Mouse (Mus musculus): ENCODE data around the gene Ppm1b.
"Not testable (repeated sequence)": the region's sequence is repeated elsewhere in the genome, so short reads cannot be mapped to it uniquely, and the experiment has no call there.

Gene Ppm1b

DNA sequence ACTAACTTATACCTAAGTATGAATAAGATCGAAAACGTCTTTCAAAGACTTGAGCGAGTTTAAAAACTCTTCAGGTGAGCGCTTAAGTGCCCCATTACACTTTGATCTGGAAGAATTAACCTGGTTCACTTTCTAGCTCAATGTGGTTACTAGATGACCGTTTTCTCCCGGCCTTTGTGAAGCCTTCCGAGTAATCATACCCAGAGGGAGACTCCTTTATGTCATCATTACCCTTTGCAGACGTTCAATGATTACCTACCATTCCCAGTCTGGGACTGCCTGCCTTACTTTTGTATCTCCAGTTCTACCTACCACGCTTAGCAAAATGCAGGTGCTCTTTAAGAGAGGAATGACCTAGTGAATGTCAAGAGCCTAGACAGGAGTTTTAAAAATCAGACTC is at the start of gene Ppm1b:
Gene Ppm1b, plus strand, starts transcription at position 301 of the 400 bp plus-strand sequence.
- DNase-seq, result no peak

DNA sequence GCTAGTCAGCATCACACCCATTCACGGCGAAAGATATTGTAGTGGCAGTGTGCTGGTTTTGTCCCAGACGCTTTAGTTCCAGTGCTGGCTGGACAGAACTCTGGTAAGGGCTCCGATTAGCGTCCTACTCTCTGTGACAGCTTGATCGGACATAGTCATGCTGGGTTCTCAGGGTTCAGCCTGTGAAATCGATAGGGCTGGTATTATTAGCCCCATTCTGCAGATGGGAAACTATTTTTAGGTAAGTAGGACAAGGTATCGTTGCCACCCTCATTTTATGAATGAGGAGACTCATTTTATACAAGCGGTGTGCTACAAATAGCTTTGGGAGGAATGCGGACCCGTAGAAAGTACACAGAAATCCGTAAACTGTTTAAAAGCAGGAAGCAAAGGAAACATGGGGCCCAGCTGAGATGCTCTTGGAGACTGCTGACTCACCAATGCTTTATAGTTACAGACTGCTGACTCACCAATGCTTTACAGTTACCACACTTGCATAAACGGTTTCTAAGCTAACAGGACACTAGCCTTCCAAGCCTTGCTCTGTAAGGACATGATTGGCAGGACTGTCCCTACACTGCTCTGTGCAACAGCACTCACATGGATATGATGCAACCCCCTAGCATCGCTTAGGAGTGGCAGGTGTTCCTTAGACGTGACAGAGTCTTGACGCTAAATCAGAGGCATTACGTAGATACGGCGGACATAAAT is 34.7 kb upstream of the Ppm1b start:
- DNase-seq, result peak; percentile 2

DNA sequence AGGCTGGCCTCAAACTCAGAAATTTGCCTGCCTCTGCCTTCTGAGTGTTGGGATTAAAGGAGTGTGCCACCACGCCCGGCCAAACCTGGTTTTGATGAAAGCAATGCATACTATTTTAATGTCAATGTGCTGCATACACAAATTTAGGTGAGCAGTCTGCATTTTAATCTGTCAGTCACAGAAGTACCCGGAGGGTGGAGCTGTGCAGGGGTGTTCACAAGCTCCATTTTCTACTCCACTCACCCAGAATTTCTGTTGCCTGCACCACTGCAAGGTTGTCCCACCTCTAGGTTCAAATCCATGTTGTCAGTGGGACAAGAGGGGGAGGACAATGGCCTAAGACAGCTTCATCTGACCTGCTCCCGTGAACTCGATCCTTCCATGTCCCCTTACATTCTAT is 31.8 kb upstream of the Ppm1b start:
- DNase-seq, result no peak

DNA sequence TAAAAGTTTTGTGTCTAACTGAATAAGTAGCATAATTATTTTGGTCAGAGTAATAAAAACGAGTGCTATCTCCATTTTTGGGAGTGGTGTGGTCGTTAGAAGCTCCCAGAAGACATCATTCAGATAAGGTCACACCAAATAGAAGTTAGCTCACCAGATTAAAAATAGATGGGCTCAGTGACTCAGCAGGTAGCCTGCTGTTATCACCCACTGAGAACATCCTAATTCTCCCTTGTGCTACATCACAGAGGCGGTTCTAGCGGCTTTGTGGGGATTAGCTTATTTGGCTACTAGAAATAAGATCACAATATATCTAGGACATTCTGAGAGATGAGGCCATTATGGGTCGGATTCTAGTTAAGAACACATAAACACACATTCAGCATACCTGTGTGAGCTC is 30.3 kb upstream of the Ppm1b start:
- peak; percentile 12 for DNase-seq

DNA sequence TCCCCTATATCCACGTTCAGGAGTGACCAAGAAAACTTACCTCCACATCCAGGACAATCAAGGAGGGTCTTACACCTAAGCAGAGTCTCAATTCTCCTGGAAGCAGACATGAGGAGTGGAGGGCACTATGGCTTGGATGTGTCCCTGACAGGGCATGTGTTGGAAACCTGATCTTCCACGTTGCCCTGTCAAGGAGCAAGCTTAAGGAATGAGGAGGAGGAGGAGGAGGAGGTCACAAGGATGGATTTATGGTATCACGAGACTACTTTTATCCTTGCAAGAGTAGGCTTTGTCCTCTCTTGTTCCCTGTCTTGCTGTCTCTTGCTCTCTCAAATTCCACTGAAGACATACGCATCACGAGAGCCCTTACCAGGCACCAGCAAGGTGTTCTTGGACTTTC is 29.0 kb upstream of the Ppm1b start:
- DNase-seq, result no peak

DNA sequence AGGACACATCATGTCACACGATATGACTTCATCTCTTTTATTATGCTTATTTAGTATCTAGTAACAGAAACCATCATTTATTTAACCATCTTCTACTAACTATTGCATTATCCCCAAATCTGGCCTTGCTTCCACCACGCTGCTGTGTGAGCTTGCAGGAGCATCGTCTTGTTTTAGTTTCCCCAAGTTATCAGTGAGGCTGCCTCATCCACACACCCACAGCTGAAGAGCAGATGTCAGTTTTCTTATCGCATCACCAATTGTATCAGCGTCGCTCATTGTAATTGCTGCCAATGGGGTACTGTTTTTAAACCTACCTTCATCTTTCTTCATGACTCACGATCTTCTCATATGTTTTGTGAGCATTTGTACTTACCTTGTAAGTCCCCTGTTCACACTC is 23.6 kb upstream of the Ppm1b start:
- DNase-seq, result no peak

DNA sequence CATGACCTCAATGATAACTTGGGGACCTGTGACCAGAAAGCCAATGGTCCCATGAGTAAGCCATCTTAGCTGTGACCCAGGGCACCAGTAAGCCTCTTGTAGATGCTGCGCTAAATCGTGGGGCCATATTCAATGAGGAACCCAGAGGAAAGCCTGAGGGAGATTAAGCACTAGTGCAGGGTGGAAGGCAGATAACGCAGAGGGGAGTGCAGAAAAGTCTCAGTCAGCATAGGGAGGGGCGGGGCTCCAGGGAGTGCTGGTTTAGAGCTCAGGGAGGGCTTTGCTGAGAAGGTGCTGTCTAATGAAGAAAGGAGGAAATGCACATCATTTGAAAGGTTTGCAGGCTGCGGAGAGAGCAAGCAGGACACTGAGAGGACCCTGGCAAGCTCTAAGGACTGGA is 22.6 kb upstream of the Ppm1b start:
- no peak for DNase-seq

DNA sequence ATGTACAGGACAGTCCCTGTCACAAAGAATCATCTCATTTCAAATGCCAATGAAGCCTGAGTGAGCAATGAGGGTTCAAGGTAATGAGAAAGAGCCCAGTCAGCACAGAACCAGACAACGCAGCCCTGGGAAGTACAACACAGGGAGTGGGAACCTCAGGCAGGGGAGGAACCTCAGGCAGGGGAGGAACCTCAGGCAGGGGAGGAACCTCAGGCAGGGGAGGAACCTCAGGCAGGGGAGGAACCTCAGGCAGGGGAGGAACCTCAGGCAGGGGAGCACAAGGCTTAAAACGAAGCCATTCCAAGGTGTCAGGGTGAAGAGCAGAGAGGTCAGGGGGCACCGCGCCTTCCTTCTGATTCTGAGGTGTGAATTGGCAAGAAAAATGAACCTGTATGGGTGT is 20.9 kb upstream of the Ppm1b start:
- not testable (repeated sequence) for DNase-seq

DNA sequence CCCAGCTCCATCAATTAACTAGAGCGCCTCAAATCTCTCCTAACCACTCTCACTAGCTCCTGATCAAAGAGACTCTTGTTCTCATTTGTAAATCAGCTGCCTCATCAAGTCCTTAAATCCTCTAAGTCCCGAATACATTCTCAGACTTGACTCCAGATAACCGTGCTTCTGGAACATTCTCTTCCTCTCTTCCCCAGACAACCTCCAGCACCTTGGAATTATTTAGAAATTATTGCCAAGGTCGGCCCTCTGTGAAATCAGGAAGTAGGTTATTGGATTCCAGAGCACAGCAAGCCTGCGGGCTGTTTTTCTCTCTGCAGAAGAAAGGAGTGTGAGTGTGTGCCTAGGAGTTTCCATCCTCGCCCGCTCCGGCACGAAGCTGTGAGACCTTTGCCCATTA is 20.2 kb upstream of the Ppm1b start:
- no peak for DNase-seq

DNA sequence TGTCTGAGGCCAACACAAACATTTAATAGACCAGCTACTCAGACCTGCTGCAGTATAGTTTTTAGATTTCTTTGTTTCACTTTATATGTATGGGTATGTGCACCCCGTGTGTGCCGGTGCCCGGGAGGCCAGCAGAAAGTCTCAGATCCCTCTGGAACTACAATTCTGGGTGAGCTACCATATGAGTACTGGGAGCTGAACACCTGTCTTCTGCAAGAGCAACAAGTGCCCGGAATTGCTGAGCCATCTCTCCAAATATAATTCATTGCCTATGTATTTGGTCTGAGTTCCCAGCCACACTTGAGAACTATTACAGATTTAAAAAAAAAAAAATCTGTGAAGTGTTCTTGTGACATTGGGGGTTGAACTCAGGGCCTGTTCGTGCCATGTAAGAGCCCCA is 19.7 kb upstream of the Ppm1b start:
- DNase-seq, result no peak

DNA sequence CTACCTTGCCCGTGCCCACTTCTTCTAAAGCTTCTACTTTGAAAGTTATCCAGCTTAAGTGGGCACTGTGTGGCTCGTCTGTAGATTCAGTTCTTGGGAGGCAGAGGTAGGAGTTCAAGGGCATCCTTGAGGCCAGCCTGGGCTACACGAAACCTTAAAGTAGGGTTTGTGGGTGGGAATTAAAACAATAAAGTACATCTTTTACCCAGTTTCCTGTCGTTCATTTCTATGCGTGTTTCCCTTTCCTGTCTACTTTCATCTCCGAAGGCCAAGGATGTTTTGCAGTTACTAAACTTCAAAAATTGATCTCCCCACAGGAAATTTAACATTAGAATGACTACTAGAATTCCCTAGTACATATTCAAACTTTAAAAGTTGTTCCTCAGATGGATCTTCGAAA is 19.3 kb upstream of the Ppm1b start:
- DNase-seq, result no peak

DNA sequence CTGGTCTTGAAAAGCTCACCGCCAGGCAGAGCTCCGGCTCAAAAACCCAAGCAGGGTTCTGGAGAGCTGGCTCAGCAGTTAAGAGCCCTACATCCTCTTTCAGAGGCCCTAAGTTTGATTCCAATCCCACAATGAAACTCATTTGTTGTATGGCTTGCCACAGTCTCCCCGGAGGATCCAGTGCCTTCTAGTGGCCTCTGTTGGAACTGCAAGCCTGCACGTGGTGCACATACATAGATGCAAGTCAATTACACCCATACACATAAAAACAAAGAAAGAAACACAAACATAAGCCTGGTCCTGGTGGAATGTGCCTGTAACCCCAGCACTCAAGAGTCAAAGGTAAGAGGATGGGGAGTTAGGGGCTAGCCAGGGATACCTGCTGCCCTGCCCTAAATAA is 18.3 kb upstream of the Ppm1b start:
- no peak for DNase-seq

DNA sequence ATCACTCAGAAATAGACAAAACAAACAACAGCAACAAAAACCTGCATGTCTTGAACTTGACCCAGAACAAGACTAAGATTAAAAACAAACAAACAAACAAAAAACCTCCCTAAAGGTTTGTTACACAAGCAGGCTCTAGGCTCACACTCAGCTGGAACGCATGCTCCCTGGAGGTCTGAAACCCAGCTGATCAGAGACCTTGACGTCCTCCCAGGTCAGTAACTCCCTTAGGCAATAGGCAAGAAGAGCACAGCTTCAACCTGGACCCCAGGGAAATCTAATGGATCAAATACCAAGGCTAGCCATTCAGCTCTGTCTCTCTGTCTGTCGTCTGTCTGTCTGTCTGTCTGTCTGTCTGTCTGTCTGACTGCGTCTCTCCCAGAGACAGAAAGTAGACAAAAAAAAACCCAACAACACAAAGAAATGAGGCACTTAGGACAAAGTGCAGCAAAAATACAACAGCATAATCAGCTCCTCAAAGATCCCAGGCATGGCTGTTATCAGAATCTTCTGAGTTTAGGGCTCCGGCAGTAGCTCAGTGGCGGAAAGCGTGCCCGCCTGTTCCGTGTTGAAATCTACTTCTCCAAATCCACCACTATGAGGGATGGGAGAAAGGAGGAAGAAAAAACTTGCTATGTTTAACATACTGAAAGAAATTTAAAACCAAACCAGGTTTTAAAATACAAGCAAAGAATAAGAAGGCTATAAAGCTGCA is 16.4 kb upstream of the Ppm1b start:
- no peak for DNase-seq

DNA sequence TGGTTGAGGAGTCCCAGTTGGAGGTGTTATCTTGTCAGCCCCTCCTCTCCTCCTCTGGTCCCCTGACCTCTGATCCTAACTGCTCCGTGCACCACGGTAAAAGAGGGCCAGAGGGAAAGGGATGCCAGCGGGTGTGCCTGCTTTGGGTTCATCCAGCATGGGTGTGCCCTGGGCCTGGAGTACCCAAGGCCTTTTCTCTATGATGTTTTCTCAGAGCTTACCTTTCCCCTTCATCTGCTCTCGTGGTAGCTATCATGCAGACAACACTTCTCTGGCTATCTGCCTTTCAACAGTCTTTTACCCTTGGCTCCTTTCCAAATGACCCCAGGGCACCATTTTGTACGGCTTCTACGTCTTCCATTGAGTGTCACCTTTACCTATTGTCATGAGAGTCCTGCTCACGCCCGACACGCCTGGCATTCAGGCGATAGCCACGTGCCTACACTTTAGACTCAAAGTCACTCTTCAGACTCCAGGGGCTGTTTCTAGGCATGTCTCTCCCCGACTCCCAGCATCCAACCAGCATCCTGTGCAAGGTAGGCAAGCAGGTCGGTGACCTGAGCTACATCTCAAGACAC is 15.2 kb upstream of the Ppm1b start:
- DNase-seq, result no peak

DNA sequence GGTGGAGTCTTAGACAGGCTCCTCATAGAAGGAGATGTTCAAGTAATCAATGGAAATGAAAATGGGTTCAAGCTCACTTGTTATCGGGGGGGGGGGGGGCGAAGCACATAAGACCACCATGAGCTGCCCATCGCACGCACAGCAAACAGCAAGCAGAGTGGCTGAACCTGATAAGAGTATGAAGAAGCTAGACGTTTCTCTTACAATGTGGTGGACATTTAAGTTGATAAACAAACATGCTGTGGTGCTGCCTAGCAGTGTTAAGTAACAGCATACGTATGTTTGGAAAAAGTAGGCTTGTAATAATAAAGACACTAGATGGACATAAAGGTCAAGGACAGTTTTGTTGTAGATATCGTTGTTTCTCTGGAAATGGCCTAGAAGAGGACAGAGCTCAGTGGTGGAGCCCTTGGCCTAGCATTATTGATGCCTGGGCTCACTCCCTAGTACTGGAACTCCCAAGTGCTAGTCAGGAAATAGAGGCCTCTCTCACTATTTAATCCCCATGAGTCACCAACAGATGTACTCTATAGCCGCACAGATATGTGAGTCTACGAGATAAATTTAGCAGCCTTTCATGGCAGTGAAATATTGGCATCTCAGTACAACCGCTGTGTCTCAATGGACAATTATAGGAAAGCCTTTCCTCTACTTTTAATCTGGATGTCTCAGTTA is 14.0 kb upstream of the Ppm1b start:
- DNase-seq, result peak; percentile 20

DNA sequence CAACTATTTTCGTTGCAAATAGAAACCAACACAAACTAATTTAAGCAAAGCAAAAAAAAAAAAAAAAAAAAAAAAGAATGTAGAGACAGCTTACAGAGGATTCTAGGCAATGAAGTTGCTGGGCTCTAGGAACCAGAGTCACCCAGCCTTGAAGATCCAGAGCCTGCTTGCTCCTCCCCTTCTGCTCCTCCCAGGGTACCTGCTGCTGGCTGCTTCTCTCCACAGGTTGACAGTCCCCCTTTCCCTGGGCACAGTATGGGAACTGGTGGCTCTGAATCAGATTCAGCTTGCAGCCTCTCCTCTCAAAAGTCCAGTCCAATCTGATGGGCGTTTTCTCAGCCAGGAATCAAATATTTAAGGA is 13.5 kb upstream of the Ppm1b start:
- DNase-seq, result no peak

DNA sequence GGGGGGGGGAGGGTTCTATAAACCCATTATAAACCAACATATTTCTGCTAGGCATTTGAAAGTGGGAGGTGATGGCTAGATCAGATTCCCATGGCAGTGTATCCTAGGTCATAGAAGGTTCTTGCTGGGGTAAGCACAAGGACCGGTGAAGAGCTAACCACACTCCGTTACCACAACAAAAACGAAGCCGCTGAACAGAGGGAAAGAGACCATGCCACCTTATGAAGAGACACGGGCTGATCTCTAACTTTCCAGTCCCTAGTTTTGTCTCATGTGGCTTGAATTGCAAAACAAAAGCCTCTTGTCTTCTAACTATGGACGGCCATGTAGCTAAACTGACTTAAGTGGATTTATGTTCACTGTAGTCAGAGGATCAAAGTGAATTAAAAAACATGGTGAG is 12.2 kb upstream of the Ppm1b start:
- no peak for DNase-seq

DNA sequence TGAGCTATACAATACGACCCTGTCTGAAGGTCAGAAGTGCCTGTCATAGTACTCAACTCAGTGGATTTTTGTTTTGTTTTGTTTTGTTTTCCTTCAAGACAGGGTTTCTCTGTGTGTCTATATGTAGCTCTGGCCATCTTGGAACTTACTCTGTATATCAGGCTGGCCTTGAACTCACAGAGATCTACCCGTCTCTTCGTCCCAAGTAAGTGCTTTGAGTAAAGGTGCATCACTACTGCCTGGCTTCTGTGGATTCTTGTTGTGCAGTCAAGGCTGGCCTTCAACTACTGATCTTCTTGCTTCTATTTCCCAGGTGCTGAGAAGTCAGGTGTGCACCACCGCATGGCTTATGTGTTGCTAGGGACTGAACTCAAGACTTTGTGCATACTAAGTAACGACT is 4.0 kb upstream of the Ppm1b start:
- DNase-seq, result no peak

DNA sequence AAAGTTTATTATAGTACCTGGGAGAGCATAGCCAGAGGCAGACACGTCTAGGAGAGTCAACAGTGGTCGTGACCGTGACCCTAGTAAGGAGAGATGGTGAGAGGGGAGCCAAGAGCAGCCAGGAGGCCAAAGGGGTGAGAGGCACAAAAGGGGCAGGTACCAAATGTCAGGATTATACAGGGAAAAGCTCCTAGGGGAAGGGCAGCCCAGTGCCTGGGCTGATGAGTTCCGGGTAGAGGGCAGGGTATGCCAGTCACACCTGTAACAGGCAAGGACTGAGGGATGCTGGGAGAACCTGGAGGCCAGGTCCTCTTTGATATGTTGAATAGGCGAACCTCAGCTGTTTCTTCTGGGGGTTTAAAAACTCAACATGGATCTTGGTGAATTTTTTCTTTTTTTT is 2.8 kb upstream of the Ppm1b start:
- DNase-seq, result no peak

DNA sequence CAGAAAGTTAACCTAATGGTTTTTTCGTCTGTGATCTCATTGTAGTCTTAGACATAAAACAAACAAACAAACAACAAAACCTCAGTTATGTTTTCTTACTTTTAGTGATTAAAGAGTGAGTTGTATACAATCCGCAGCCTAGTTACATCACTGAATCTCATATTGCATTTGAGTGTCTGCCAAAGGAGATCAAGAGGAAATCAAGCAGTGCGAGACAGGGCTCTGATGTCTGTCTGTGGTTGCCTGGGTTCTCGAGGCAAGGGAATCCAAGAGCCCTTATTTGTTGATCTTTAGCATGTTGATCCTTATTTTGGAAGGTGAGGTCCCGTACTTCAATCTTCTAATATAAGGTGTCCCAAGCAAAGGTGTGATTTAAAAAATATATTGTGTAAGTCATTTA is 1.7 kb upstream of the Ppm1b start:
- DNase-seq, result no peak

DNA sequence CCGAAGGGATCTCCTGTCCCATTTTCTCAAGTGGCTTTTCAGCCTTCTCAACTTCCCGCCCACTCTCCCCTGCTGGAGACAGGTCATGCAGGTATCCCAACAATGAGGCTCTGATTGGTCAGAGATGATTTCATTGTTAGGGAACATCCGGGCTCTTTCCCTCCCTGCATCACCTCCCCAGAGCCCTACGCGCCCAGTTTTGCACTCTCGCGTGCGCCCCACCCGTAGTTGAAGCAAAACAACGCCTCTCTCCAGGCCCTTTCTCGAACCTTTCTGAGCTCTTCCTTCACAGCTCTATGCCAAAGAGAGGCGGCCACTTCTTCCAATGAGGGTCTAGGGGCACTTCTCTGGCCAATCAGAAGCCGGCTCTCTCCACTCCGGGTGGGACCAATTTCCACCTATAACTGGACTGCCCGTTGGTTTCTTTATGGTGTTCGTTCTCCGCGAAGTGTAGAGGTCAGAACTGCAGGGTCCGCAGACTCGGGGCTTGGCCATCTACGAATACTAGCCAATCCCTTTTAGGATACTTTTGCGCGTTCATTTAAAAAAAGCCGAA is 468 bp downstream of the Ppm1b start:
- DNase-seq, result peak; percentile 94

DNA sequence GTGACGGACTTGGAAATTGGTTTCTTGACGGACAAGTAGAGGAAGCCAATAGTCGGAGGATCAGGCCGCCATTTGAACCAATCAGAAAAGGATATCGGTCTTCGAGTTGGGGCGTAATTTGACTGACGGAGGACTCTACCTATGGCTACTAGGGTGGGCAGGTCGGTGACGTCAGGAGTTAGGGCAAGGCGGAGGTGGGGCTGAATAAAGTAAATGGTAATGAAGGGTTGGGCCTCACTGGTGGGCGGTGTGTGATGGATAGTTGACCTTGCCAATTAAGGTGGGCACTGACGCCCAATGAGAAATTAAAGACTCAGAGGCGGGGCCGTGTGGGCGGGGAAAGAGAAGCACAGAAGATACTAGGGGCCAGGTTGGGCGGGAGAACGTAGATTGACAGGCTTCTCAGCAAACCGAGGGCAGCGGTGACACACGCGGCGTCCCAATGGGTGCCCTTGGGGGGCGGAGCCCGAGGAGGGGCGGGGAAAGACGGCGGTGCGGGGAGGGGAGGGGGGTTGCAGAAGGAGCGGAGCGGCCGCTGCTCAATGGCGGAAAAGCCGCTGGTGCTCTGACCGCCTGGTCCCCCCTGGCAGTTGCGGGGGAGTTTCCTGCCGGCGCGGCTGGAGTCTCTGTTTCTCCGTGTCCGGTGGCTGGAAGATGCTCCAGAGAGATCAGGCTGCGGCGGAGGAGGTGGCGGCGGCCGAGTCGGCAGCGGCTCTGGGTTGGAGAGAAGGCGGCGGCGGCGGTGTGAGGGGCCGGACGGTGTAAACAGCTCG is 1.1 kb downstream of the Ppm1b start:
- DNase-seq, result peak; percentile 100

DNA sequence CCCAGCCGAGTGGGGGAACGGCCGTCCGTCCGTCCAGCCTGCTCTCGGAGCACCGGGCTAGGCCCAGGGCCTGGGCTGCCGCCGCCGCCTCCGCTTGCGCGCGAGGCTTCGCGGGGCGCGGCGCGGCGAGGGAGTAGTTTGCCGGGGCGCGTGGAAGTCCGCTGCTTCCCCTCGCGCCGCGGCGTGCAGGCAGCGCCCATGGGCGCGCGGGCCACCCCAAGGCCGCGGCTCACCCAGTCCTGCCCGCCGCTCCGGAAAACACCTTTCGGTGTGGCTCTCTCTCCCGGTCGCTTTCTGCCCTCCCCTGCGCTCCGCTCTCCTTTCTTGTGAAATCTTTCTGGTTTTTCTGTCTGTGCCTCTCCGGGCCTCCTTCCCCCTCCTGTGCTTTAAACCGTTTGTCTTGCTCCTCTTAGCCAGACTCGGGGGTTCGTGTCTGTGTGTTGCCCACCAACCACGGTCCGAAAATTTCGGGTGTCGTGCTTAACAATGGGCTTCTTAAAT is 1.9 kb downstream of the Ppm1b start:
- DNase-seq, result no peak
